Mouse (Mus musculus) heart, postnatal 0 days (tissue): ENCODE data around the gene Vwf. TPM values are rescaled to one million over a fixed set of nuclear protein-coding genes. Genes with fewer than 3 reads are reported as not detected.

Experiments
- ATAC-seq: fragments of 200-750 bp; cut with Nextera tagmentation; 2 replicates; pipeline ENCODE4 v1.8.0; 2017; ENCODE audit warnings: low read depth, moderate number of reproducible peaks, moderate library complexity; ENCODE audit not compliant: insufficient read depth
- DNase-seq: peaks from one replicate; pipeline ENCODE4 v3.0.0-alpha.2; 2016; ENCODE audit warnings: low spot score
- H3K27ac ChIP-seq: fragments of 300-500 bp; sonication (generic); 2 replicates; pipeline ENCODE4 v1.5.1; 2014; ENCODE audit warnings: low read depth, mild to moderate bottlenecking
- H3K27me3 ChIP-seq: fragments of 300-500 bp; sonication (generic); 2 replicates; pipeline ENCODE4 v1.6.1; 2014; ENCODE audit warnings: low read length, mixed read lengths; ENCODE audit not compliant: control insufficient read depth, insufficient read depth
- H3K36me3 ChIP-seq: fragments of 300-500 bp; sonication (generic); replicated peaks from 2 replicates; pipeline ENCODE4 v1.6.1; 2014; ENCODE audit warnings: low read length, mixed read lengths; ENCODE audit not compliant: control insufficient read depth, insufficient read depth
- H3K4me1 ChIP-seq: fragments of 300-500 bp; sonication (generic); 2 replicates; pipeline ENCODE4 v1.6.1; 2014; ENCODE audit warnings: antibody characterized with exemption; ENCODE audit not compliant: control insufficient read depth, insufficient read depth
- H3K4me2 ChIP-seq: fragments of 300-500 bp; sonication (generic); 2 replicates; pipeline ENCODE4 v1.6.1; 2014; ENCODE audit warnings: low read depth, mild to moderate bottlenecking, low read length, moderate library complexity
- H3K4me3 ChIP-seq: fragments of 300-500 bp; sonication (generic); 2 replicates; pipeline ENCODE4 v1.5.1; 2014; ENCODE audit warnings: low read depth, low read length
- H3K9ac ChIP-seq: fragments of 300-500 bp; sonication (generic); replicated peaks from 2 replicates; pipeline ENCODE4 v1.6.1; 2014; ENCODE audit warnings: low read depth, low read length, mixed read lengths
- H3K9me3 ChIP-seq: fragments of 300-500 bp; sonication (generic); replicated peaks from 2 replicates; pipeline ENCODE4 v1.6.1; 2016; ENCODE audit warnings: low read length; ENCODE audit not compliant: control insufficient read depth
- CTCF ChIP-seq: IDR thresholded peaks from 2 replicates; pipeline ENCODE4 v1.5.1; 2016; ENCODE audit warnings: antibody characterized with exemption, control low read depth, low read depth
- EP300 ChIP-seq: IDR thresholded peaks from 2 replicates; pipeline ENCODE4 v1.6.1; 2016; ENCODE audit warnings: antibody characterized with exemption, low read depth
- WGBS: fragments of 180-500 bp; shearing (Covaris S2); extraction: QIAGEN DNeasy Blood & Tissue Kit; methylation state at CpG from one replicate; pipeline ENCODE4 v1.1.7; 2014; 5-methylcytosine and 5-hydroxymethylcytosine counted together
- polyA plus RNA-seq: library from polyadenylated mRNA; unstranded; fragments of >200 nt; fragmentation: Nextera tagmentation; extraction: Ambion mirVana; gene quantifications from 2 replicates; pipeline ENCODE4 v1.2.1, GENCODE M21; 2015
- total RNA-seq: library from RNA; depleted of rRNA; stranded (reverse); fragments of >200 nt; gene quantifications from 2 replicates; pipeline ENCODE4 v1.2.3, GENCODE M21; 2014; ENCODE audit warnings: low replicate concordance; rRNA removed

The Vwf gene
- total RNA-seq (70.5 and 99.9 TPM in 2 replicates), polyA plus RNA-seq (21.9 and 25.3 TPM in 2 replicates)

DNA sequence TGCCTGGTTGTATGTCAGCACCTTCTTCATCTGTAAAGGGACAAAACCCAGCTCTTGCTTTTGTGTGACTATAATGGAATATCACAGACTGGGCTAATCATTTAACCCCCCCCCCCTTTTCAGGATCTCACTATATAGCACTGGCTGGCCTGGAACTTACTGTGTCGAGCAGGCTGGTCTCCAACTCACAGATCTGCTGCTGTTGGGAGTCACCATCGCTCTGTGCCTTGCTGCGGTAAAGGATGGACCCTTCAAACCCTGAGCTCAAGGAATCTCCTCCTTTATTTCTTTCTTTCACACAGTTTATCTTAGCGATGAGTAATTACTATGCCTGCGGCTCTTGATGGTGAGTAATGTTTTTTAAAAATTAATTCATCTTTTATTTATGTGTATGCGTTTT lies at the start of gene Vwf:
Gene Vwf (plus strand): TSS at position 301 of the 400 bp plus-strand sequence.
- Histone ChIP-seq H3K27ac (no peak within 1 kb of the TSS), H3K9me3 (no peaks in the 10 kb centered on the region), H3K27me3 (no peaks in the 10 kb centered on the region), H3K4me1 (no peaks in the 10 kb centered on the region), H3K36me3 (no peaks in the 10 kb centered on the region), H3K4me2 (no peak within 1 kb of the TSS), H3K9ac (no peak within 1 kb of the TSS), H3K4me3 (no peak within 1 kb of the TSS)
- 92% methylated on average over 6 of the region's 6 CpGs for WGBS
- no peak for ATAC-seq
- no peak for DNase-seq
- no peak for TF ChIP-seq EP300
- no peak for TF ChIP-seq CTCF

DNA sequence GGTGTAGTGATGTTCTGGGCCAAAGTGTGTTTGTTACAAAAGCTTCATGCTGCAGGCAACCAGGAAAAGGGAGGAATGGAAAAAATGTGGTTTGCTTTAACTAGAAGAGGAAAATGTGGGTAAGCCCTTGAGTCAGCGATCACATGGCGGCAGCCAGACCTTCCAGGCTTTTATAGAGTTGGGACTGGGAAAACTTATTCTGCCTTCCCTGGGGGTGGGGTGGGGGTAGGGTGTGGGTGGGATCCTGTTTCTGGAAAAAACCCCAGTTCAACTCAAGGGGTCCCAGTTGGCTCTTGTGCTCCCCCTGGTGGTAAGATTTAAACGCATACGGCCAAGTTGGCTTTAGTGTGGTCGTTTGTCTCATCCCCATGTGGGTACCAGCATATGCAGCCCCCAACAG lies 48.5 kb upstream of the Vwf start:
- Histone ChIP-seq H3K27ac (no peak overlapping the region), H3K4me1 (no peaks in the 10 kb centered on the region), H3K4me2 (no peak overlapping the region), H3K9me3 (no peaks in the 10 kb centered on the region), H3K9ac (no peak overlapping the region), H3K4me3 (no peak overlapping the region), H3K36me3 (no peaks in the 10 kb centered on the region), H3K27me3 (peaks cover 22% of the 10 kb centered on the region)
- no peak for DNase-seq
- 26% methylated on average over 5 of the region's 5 CpGs for WGBS
- no peak for ATAC-seq
- TF ChIP-seq EP300 = no peak
- TF ChIP-seq CTCF = peak; percentile 65

DNA sequence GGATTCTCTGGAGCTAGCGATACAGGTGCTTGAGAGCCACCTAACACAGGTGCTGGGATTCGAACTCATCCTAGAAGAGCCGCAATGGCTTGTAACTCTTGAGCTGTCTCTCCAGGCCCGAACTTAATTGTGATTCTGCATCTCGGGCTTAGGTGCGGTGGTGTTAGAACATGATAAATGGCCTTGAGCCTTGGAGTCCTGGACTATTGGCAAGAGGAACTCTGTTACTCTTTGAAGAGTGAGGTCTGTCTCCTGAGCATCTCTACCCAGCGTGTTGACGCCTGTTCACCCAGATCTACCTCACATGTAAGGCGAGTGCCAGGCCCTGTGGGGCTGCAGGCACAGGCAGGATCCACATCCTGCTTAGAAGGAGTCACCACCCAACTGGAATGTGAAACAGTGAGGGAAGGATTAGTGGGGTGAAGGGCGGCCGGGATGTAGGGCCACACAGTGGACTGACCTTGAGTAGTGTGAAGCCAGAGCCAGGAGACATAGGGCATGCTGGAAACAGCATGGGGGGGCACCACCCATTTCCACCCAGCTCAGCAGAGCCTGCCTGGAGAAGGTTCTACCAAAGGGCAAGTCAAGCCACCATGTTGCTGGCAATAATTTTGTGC lies 43.3 kb upstream of the Vwf start:
- no peak overlapping the region for H3K27ac ChIP-seq
- 89% methylated on average over 11 of the region's 11 CpGs for WGBS
- no peaks in the 10 kb centered on the region for H3K4me1 ChIP-seq
- no peaks in the 10 kb centered on the region for H3K9me3 ChIP-seq
- H3K4me3 ChIP-seq = no peak overlapping the region
- H3K36me3 ChIP-seq = no peaks in the 10 kb centered on the region
- no peaks in the 10 kb centered on the region for H3K27me3 ChIP-seq
- no peak overlapping the region for H3K9ac ChIP-seq
- ATAC-seq = no peak
- no peak for TF ChIP-seq EP300
- TF ChIP-seq CTCF = no peak
- no peak overlapping the region for H3K4me2 ChIP-seq
- no peak for DNase-seq

DNA sequence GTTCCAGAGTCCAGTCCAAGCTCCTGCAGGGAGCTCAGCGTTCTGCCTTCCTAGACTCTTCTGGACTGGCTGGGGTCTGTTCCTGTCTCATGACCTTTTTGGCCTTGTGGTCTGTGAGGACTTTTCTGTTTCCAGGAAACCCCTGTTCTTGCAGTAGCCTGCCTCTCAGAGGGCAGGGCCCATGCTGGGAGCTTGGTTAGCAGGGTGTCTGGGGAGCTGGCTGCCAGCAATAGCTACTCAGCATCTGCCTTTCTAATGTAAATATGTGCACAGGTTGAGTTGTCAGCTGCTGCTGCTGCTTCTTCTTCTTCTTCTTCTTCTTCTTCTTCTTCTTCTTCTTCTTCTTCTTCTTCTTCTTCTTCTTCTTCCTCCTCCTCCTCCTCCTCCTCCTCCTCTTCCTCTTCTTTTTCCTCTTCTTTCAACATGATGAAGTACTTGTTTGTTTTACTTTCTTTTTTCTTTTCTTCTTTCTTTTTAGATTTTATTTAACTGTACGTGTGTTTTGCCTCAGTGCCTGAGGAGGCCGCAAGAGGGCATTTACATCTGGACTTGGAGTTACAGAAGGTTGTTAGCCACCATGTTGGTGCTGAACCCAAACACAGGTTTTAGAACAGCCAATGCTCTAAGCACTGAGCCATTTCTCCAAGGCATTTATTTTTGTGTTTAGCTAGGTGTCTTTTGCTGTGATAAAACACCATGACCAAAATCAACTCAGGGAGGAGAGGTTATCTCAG lies 41.8 kb upstream of the Vwf start:
- DNase-seq = no peak
- no peak for ATAC-seq
- no peaks in the 10 kb centered on the region for H3K4me1 ChIP-seq
- TF ChIP-seq CTCF = no peak
- no peak for TF ChIP-seq EP300
- H3K4me3 ChIP-seq = no peak overlapping the region
- no peaks in the 10 kb centered on the region for H3K9me3 ChIP-seq
- no peaks in the 10 kb centered on the region for H3K27me3 ChIP-seq
- no peak overlapping the region for H3K4me2 ChIP-seq
- H3K36me3 ChIP-seq = no peaks in the 10 kb centered on the region
- WGBS = 56% methylated on average over 3 of the region's 3 CpGs
- H3K27ac ChIP-seq = no peak overlapping the region
- H3K9ac ChIP-seq = no peak overlapping the region

DNA sequence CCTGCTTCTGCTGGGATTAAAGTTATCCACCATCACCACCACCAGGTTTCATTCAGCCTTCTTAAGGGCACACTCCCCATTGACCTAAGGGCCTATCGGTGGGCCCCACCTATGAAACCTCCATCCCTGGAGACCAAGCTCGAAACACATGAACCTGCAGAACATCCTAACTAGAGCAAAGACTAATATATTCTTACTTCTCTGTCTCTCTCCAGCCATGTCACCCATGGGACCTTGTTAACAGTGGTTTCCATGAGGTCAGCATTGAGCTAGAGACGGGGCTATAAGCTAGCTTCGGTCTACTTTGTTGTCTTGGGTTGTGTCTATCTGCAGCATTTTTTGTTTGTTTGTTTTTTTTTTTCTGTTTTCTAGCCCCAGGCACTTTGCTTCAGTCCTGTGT lies 40.1 kb upstream of the Vwf start:
- Histone ChIP-seq H3K27me3 (no peaks in the 10 kb centered on the region), H3K36me3 (no peaks in the 10 kb centered on the region), H3K27ac (no peak overlapping the region), H3K4me1 (peaks cover 10% of the 10 kb centered on the region; the same call in 1 of the 2 replicates), H3K9me3 (no peaks in the 10 kb centered on the region), H3K4me3 (no peak overlapping the region), H3K9ac (no peak overlapping the region), H3K4me2 (no peak overlapping the region)
- WGBS = 88% methylated on average over 4 of the region's 4 CpGs
- ATAC-seq (no peak), DNase-seq (no peak)
- no peak for TF ChIP-seq EP300
- no peak for TF ChIP-seq CTCF

DNA sequence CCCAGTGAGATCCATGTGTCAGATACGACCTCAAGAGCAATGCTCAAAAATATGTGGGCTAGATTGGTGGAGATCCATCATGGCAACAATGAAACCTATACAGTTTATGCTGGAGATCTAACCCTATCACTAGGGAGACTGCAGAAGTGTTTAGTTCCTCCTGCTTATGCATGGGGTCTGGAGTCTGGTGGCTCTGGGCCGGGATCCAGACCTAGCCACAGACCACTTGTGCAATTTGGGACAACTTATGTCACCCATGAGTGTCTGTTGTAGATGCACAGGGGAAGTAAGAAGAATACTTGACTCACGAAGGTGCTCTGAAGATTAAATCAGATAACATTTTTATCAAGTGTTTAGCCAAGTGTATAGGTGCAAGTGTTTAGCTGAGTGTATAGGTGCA lies 36.8 kb upstream of the Vwf start:
- H3K9me3 ChIP-seq = no peaks in the 10 kb centered on the region
- no peak for TF ChIP-seq CTCF
- TF ChIP-seq EP300 = no peak
- ATAC-seq (no peak), DNase-seq (no peak)
- WGBS = 71% methylated on average over 3 of the region's 3 CpGs
- H3K27ac ChIP-seq = no peak overlapping the region
- H3K27me3 ChIP-seq = no peaks in the 10 kb centered on the region
- H3K4me2 ChIP-seq = no peak overlapping the region
- H3K4me1 ChIP-seq = peaks cover 24% of the 10 kb centered on the region
- H3K9ac ChIP-seq = no peak overlapping the region
- no peak overlapping the region for H3K4me3 ChIP-seq
- no peaks in the 10 kb centered on the region for H3K36me3 ChIP-seq
